Mouse (Mus musculus) E14TG2a.4 (cell line): ENCODE results near the gene Gadd45b.

ENCODE experiments used
- H3K27me3 ChIP-seq: 2 replicates; pipeline ENCODE4 v1.6.1; 2014; ENCODE audit warnings: low read length, control low read depth; ENCODE audit not compliant: insufficient read depth
- H3K36me3 ChIP-seq: 2 replicates; pipeline ENCODE4 v1.6.1; 2014; ENCODE audit warnings: low read length, control low read depth; ENCODE audit not compliant: insufficient read depth
- H3K4me1 ChIP-seq: replicated peaks from 2 replicates; pipeline ENCODE4 v1.6.1; 2014; ENCODE audit warnings: low read depth, low read length, control low read depth
- H3K4me3 ChIP-seq: replicated peaks from 2 replicates; pipeline ENCODE4 v1.5.1; 2014; ENCODE audit warnings: mild to moderate bottlenecking, low read length
- H3K9me3 ChIP-seq: 2 replicates; pipeline ENCODE4 v1.6.1; 2014; ENCODE audit warnings: low read length, control low read depth
- CTCF ChIP-seq: conservative IDR thresholded peaks from 2 replicates; pipeline ENCODE4 v1.5.1; 2014; ENCODE audit warnings: low read length
- NANOG ChIP-seq: IDR thresholded peaks from 2 replicates; pipeline ENCODE4 v1.6.1; 2014; ENCODE audit warnings: borderline replicate concordance, low read length, mixed read lengths
- POU5F1 ChIP-seq: IDR thresholded peaks from 2 replicates; pipeline ENCODE4 v1.6.1; 2014; ENCODE audit warnings: low read length, borderline replicate concordance

The Gadd45b gene

GRCm38 (mm10) chr10:80946684-80947437 lies 17.0 kb downstream of the Gadd45b start:
- H3K4me1 ChIP-seq, result peaks cover 96% of the 10 kb centered on the region
- H3K27me3 ChIP-seq, result no peaks in the 10 kb centered on the region
- H3K9me3 ChIP-seq, result no peaks in the 10 kb centered on the region
- peak overlapping the region; percentile 71 for H3K4me3 ChIP-seq
- TF ChIP-seq CTCF (peak; percentile 96), NANOG (no peak)
- no peaks in the 10 kb centered on the region for H3K36me3 ChIP-seq

- TF ChIP-seq NANOG (no peak), CTCF (no peak), POU5F1 (no peak)
- H3K4me1 ChIP-seq, result peaks cover 96% of the 10 kb centered on the region
- no peaks in the 10 kb centered on the region for H3K27me3 ChIP-seq
- H3K36me3 ChIP-seq, result no peaks in the 10 kb centered on the region
- no peaks in the 10 kb centered on the region for H3K9me3 ChIP-seq
- H3K4me3 ChIP-seq, result peak overlapping the region; percentile 71
These were observed 17.9 kb downstream of the Gadd45b start for GRCm38 (mm10) chr10:80947802-80948201.

GRCm38 (mm10) chr10:80948570-80948969 lies 18.7 kb downstream of the Gadd45b start:
- peaks cover 96% of the 10 kb centered on the region for H3K4me1 ChIP-seq
- H3K27me3 ChIP-seq, result no peaks in the 10 kb centered on the region
- H3K9me3 ChIP-seq, result no peaks in the 10 kb centered on the region
- H3K36me3 ChIP-seq, result no peaks in the 10 kb centered on the region
- no peak for TF ChIP-seq CTCF
- no peak for TF ChIP-seq POU5F1
- no peak for TF ChIP-seq NANOG
- peak overlapping the region; percentile 71 for H3K4me3 ChIP-seq

GRCm38 (mm10) chr10:80949081-80949480 lies 19.2 kb downstream of the Gadd45b start:
- no peak for TF ChIP-seq CTCF
- no peak for TF ChIP-seq POU5F1
- TF ChIP-seq NANOG, result no peak

GRCm38 (mm10) chr10:80950314-80950713 lies 20.4 kb downstream of the Gadd45b start:
- Histone ChIP-seq H3K9me3 (no peaks in the 10 kb centered on the region), H3K36me3 (no peaks in the 10 kb centered on the region), H3K27me3 (no peaks in the 10 kb centered on the region), H3K4me1 (peaks cover 97% of the 10 kb centered on the region), H3K4me3 (peak overlapping the region; percentile 71)
- TF ChIP-seq POU5F1 (no peak), NANOG (no peak), CTCF (no peak)

More at GRCm38 (mm10) chr10:80949081-80949480, 19.2 kb downstream of the Gadd45b start:
- H3K36me3 ChIP-seq, result no peaks in the 10 kb centered on the region
- peaks cover 94% of the 10 kb centered on the region for H3K4me1 ChIP-seq
- no peaks in the 10 kb centered on the region for H3K9me3 ChIP-seq
- peak overlapping the region; percentile 71 for H3K4me3 ChIP-seq
- H3K27me3 ChIP-seq, result no peaks in the 10 kb centered on the region

- Histone ChIP-seq H3K27me3 (no peaks in the 10 kb centered on the region), H3K36me3 (no peaks in the 10 kb centered on the region), H3K4me1 (peaks cover 96% of the 10 kb centered on the region), H3K4me3 (0 out of 2 replicates have a peak overlapping the region, but pooled peaks have one; percentile 56), H3K9me3 (no peaks in the 10 kb centered on the region)
- no peak for TF ChIP-seq CTCF
- TF ChIP-seq POU5F1, result no peak
- no peak for TF ChIP-seq NANOG
These were observed 22.0 kb downstream of the Gadd45b start for GRCm38 (mm10) chr10:80951761-80952390.

- Histone ChIP-seq H3K36me3 (no peaks in the 10 kb centered on the region), H3K4me1 (peaks cover 93% of the 10 kb centered on the region), H3K4me3 (peak overlapping the region; percentile 56; the same call in 1 of the 2 replicates), H3K9me3 (no peaks in the 10 kb centered on the region), H3K27me3 (no peaks in the 10 kb centered on the region)
- no peak for TF ChIP-seq POU5F1
- no peak for TF ChIP-seq NANOG
- no peak for TF ChIP-seq CTCF
These were observed 22.6 kb downstream of the Gadd45b start for GRCm38 (mm10) chr10:80952449-80952848.

- Histone ChIP-seq H3K4me3 (no peak overlapping the region), H3K9me3 (no peaks in the 10 kb centered on the region)
- TF ChIP-seq POU5F1 (no peak), CTCF (no peak), NANOG (no peak)
These were observed 24.5 kb downstream of the Gadd45b start for GRCm38 (mm10) chr10:80954415-80954814.

More at GRCm38 (mm10) chr10:80954415-80954814, 24.5 kb downstream of the Gadd45b start:
- Histone ChIP-seq H3K36me3 (no peaks in the 10 kb centered on the region), H3K27me3 (no peaks in the 10 kb centered on the region), H3K4me1 (peaks cover 84% of the 10 kb centered on the region)
